Mouse (Mus musculus): Measurements from ENCODE around the gene Tkfc.
"Not testable (repeated sequence)": the region's sequence is repeated elsewhere in the genome, so short reads cannot be mapped to it uniquely, and the experiment has no call there.

The Tkfc gene

DNA sequence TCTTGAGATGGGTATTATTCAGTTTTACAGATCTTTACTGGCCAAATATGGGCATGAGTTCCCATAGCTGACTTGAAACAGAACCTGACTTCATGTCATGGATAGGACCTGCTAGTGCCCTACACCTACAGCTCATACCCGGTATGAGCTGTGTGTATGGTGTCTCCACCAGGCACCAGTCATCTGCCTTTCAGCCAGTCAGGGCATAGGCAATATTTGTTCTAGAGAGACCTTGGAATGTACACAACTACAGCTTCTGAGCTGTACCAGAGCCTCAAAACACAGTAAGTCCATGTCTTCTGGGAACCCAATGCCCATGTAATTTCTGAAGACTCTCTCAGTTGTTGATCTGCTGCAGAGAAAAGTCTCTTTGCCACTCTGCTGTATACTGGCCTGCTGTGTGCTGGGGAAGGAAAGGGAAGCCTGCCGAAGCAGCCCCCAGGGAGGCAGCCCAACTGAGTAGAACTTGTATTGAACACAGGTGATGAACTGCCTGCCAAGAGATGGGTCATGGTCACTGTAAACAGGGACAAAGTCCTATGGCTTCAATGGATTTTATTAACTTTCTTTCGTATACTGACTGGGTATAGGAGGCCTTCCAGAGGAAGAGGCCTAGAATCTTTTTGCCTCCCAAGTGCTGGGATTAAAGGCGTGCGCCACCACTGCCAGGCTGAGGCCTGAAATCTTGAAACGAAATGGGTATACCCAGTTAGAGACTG, 13.6 kb downstream of the Tkfc start:
- in situ Hi-C loops (cut with MboI; ENCODE audit: unreplicated experiment in 2 of 2) = loop anchor here (25.0 kb wide), 2 partner anchors 630 to 655 kb away; no protein-coding TSS in a partner anchor

DNA sequence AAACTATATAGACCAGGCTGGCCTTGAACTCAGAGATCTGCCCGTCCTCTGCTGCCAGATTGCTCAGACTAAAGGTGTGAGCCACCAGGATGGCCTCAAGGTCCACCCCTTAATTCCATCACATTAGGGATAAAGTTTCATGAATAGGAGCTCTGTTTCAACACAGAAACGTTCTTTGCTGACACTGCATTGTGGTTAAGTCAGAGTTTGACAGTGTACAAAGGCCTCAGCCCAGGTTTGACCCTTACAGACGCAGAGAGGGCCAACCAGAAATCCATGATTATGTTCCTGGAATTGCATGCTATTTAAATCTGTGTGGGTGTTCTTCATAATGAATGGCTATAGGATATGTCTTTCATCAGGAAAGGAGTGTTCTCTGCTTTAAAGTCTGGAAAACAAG, 15.2 kb downstream of the Tkfc start:
- in situ Hi-C loops (cut with MboI; ENCODE audit: unreplicated experiment in 2 of 2) = loop anchor here (25.0 kb wide), 2 partner anchors 628 to 653 kb away; no protein-coding TSS in a partner anchor

DNA sequence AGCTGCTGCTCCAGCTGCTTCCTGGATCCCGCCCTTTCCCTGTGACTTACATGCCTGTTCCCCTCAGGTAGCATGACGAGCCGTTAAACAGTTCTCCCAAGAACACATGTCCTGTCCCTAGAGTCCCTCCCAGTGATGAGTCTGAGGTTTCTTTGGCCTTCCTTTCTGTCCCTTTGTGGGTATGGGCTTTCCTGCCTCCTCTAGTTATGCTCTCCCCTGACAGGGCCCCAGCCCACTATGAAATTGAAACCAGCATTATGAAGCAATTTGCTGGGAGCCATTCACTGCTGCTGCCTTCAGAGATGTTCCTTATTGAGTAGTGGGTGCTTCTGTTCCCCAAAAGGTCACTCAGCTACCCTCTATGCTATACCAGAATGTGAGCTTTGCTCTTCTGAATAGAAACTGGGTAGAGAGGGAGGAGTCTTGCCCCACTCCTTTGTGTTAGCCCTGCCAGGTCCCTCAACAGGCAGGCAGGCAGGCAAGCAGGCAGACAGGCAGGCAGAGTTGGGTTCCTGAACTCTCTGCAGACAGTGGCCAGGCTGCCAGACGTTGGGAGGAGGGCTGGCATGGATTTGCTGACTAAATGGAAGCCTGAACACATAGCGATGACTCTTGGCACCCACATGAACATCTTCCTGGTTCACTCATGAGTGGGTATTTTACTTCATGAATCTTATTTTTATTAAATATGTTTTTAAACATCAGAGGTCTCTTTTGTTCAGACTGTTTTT, 16.2 kb downstream of the Tkfc start:
- in situ Hi-C loops (cut with MboI; ENCODE audit: unreplicated experiment in 2 of 2) = loop anchor here (25.0 kb wide), 2 partner anchors 627 to 652 kb away; no protein-coding TSS in a partner anchor

DNA sequence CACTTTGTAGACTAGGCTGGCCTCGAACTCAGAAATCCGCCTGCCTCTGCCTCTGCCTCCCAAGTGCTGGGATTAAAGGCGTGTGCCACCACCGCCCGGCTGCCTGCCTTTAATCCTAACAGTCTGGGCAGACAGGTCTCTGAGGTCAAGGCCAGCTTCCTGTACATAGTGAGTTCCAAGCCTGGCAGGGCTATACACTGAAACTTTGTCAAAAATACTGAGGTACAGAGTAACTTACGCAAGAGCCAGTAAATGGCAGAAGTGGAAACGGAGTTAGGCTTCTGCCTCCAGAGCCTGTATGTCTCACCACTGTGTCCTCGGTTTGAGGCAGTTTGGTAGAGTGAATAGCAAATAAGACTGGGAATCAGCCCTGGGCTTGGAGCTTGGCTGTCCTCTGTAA, 18.2 kb downstream of the Tkfc start:
- in situ Hi-C loops (cut with MboI; ENCODE audit: unreplicated experiment in 2 of 2) = loop anchor here (25.0 kb wide), 2 partner anchors 625 to 650 kb away; no protein-coding TSS in a partner anchor

DNA sequence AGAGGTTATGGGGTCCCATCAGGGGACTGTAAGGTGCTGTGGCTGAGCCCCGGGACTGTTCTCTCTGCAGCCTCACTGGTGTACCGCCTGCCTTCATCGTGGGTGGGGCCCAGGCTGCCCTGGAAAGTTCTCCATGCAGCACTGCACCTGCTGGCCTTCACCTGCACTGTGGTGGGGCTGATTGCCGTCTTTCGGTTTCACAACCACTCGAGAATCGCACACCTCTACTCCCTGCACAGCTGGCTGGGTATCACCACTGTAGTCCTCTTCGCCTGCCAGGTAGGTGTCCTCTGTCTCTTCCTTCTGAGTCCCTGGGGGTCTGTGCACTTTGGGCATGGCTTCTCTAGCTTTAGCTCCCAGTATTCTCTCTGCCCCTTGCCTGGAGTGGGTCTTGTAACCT, 20.3 kb downstream of the Tkfc start:
- in situ Hi-C loops (cut with MboI; ENCODE audit: unreplicated experiment in 2 of 2) = loop anchor here (25.0 kb wide), 2 partner anchors 623 to 648 kb away; no protein-coding TSS in a partner anchor

DNA sequence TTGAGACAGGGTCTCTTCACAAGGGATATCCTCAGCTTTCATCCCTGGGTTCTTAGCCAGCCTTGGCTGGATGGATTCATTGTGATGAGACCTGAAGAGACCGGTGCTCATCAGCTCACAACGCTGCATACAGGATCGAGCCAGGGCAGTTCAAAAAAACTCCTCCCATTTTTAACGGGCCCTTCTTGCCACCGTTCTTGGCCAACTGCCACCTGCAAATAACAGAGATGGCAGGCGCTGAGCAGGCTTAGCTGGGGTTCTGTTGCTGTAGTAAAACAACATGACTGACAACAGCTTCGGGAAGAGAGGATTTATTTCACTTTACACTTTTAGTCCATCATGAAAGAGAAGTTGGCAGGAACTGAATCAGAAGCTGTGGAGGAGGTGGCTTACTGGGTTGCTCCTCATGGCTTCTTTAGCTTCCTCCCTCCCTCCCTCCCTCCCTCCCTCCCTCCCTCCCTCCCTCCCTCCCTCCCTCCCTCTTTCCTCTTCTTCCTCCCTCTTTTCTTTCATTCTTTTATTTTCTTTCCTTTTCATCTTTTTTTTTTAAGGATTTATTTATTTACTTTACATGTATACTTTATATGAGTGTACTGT, 21.8 kb downstream of the Tkfc start:
- in situ Hi-C loops (cut with MboI; ENCODE audit: unreplicated experiment in 2 of 2) = loop anchor here (25.0 kb wide), 2 partner anchors 621 to 646 kb away; no protein-coding TSS in a partner anchor

DNA sequence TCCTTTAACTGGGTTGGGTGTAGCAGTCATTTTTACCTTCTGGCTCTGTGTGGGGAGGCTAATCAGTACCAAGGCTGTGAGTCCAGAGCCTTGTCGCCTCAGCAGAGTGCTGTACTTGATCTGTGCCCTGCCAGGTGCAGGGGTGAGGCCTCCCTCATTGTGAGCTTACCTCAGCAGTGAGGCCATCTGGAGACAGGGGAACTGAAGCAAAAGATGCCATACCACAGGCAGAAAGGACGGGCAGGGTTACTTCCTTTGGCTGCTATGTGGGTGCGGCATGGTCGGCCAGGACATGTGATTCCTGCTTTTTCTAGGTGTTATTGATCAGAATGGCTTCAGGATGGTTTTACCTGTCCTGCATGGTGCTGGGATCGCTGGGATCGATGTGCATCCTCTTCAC, 23.5 kb downstream of the Tkfc start:
- in situ Hi-C loops (cut with MboI; ENCODE audit: unreplicated experiment in 2 of 2) = loop anchor here (25.0 kb wide), 2 partner anchors 620 to 645 kb away; no protein-coding TSS in a partner anchor

DNA sequence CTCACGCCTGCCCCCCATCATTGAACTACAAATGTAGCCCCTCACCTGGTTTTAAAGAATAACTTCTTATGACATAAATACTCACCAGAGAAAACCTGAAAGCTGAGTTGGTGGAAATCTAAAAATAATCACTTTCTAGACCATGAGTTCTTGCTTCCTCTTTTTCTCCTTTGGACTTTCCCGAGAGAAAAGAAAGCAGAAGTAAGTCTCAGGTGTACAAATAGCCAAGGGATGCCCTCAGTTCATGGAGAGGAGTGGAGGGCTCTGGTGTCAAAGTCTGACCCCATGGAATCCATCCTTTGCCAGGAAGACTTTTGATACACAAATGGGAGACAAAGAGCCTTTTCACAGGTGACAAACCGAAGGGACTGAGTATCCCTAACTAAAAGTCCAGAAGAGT, 24.7 kb downstream of the Tkfc start:
- in situ Hi-C loops (cut with MboI; ENCODE audit: unreplicated experiment in 2 of 2) = loop anchor here (25.0 kb wide), 2 partner anchors 618 to 643 kb away; no protein-coding TSS in a partner anchor

DNA sequence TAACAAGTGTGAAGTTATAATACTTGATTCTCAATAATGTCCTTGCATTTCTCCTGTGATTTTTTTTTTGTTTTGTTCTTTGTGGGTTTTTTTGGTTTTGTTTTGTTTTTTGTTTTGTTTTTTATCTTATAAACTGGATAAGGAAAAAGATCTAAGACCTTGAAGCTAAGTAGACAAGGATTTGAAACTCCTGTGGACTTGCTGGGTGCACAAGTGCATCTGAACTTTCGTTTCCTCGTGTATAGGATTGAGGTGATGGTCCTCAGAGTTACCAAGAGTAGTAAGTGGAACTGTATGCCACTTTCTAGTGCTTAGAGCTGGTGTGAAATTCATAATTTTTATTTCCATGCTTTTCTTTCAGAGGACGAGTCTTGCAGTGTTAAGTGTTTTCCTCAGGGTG, 25.4 kb downstream of the Tkfc start:
- in situ Hi-C loops (cut with MboI; ENCODE audit: unreplicated experiment in 2 of 2) = loop anchor here (25.0 kb wide), 2 partner anchors 618 to 643 kb away; no protein-coding TSS in a partner anchor

DNA sequence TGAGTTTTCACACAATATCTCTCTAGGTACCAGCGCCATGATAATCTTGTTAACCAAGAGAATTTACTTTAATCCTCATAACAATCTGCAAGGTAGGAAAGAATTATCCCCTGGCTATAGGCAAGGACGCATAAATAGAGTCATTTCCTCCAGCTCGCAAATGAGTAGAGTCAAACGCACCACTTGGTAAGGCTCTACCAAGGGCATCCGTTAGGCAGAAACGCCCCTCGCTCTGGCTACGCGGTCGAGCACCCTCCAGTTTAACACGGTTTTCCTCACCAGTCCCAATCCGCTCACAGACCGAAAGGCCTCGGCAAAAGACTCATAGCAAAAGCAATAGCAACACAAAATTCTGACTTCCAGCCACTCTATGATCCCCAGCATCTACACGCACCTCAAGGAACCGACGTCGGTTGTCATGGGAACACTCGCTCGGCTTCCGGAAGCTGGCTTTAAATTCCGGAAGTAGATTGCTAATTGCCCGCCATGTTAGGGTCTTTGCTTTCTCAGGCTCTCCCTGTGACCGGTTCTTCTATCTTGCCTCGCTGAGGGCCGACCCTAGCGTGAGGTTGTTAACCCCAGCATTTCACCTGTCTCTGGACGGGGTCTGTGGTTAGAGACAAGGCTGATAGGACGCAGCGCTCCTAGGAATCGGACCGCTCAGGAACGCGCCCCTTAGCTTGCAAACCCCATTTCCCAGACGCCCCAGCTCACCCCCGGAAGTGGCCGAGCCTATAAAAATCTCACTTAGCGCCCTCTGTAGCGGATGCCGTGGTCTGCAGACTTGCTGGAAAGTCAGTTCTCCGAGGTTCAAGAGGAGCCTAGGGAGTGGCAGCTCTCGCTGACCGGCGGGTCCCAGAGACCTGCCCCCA, 28.5 kb downstream of the Tkfc start, which contains the start of the genes Cyb561a3 and Tmem138:
TSS of gene Cyb561a3 (plus strand) at position 483 of the 872 bp plus-strand sequence.
TSS of gene Tmem138 (minus strand) at position 673 of the 872 bp plus-strand sequence.
- in situ Hi-C loops (cut with MboI; ENCODE audit: unreplicated experiment in 2 of 2) = loop anchor here (25.0 kb wide), 2 partner anchors 615 to 640 kb away; no protein-coding TSS in a partner anchor

DNA sequence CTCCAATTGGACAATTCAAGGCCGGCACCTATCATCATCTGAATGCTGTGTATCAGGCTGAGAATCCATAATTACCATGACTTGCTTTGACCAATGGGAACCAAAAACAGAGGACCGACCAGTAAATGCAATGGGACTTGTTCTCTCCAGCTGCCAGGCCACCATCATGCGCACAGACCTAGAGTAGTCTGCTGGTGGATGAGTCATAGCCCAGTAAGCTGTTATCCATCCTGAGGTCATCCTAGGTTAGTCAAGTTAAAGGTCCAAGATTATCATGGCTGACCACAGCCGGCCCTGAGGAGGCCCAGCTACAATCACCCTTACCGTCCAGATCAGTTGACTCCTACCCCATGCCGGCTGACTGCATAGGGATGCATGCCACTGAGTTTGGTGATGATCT, 35.8 kb downstream of the Tkfc start:
- in situ Hi-C loops (cut with MboI; ENCODE audit: unreplicated experiment in 2 of 2) = no loop called here

DNA sequence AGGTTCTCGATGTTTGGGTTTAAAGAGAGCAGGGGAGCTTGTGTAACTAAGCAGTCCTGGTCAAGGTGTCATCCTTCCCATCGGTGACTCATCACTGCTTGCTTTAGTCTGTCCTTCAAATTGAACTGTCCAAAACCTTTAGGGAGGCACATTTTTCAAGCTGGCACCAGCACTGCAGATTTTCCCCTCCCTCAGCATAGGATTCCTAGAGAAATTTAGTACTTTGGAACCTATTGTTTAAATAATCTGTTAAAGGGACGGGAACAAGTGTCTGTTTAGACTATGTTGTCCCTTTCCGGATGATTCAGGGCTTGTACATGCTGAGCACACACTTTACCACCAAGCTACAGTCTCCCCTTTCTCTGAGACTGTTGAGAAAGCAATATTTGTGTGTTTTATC, 40.2 kb downstream of the Tkfc start:
- in situ Hi-C loops (cut with MboI; ENCODE audit: unreplicated experiment in 2 of 2) = no loop called here

DNA sequence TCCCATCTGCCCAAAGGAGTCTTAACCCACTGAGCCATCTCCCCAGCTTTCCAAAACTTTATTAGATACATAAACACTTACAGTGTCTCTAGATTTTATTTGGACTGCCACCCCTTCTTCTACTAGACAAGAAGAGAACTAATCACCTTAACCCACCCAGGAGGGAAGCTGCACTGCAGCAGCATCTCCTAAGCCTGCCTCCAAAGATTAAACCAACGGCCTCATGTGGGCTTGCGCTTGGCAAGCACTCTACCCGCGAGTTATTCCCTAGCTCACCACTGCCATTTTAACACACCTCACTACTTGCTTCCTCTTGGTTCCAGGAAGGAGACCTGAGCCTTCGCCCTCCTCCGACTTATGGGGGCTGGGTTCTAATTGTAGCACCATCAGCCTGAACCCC, 41.2 kb downstream of the Tkfc start:
- in situ Hi-C loops (cut with MboI; ENCODE audit: unreplicated experiment in 2 of 2) = no loop called here

DNA sequence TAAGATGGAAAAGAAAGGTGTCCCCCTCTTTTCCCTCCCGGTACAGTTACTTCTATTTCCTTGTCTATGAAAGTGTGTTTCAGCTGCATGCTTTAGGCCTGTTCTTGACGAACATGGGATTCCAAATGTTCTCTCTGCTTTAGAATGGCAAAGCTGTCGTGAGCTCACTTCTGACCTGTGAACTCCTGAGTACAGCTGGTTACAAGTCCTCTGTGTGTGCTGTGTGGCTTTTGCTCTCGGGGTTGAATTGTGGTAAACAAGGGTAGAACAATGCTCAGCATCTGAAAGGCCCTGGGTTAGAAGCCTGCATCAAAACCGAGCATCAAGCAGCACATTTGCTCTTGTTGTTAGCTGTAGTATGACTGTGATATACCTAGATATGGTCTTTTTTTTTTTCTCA, 43.1 kb downstream of the Tkfc start:
- in situ Hi-C loops (cut with MboI; ENCODE audit: unreplicated experiment in 2 of 2) = no loop called here

DNA sequence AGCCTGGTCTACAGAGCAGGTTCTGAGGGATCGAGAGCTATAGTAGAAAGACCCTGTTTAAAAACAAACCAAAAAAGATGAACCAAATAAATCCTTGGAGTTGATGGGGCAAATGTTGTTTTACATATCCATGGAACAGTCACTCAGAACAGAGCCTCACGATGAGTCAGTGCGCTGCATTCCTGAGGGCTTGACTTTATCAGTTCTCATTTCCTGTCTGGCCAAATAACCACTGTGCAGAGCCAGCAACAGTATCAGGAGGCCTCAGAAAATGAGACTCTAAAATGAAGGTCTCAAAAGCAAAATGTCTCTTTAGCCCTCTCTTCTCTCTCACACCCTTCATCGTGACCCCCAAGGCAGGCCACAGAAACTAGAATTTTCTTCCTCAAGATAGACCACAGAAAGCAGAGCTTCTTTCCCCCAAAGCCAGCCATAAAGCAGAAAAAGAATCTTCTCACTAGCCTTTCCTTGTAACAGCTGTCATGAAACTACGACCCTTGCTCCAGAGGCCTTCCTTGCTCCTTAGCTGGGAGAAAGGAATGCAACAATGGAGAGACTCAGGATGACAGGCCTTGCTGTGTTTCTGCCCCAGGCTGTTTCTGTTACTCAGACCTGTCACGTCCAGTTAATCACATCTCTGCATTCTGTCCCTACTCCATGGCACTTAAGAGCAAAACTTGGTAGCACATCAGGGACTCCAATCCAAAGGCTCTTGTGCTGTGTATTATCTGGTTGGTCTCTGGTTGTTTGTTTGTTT, 43.7 kb downstream of the Tkfc start:
- in situ Hi-C loops (cut with MboI; ENCODE audit: unreplicated experiment in 2 of 2) = no loop called here

DNA sequence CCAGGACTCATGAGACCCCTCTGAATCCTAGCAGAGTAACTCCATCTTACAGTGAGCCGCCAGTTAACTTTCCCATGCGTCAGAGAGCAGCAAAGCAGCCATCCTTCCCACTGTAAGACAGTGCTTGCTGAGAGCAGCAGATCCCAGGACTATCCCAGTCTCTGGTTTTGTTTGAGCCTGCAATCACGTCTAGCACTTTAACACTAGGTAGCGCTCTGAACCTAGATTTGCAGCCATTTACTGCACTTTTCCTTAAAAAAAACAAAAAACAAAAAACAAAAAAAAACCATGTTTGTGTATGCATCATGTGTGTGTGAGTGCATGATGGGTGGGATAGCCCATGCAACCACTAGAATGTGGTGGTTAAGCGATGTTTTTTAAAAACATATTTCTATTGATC, 45.3 kb downstream of the Tkfc start:
- in situ Hi-C loops (cut with MboI; ENCODE audit: unreplicated experiment in 2 of 2) = no loop called here

DNA sequence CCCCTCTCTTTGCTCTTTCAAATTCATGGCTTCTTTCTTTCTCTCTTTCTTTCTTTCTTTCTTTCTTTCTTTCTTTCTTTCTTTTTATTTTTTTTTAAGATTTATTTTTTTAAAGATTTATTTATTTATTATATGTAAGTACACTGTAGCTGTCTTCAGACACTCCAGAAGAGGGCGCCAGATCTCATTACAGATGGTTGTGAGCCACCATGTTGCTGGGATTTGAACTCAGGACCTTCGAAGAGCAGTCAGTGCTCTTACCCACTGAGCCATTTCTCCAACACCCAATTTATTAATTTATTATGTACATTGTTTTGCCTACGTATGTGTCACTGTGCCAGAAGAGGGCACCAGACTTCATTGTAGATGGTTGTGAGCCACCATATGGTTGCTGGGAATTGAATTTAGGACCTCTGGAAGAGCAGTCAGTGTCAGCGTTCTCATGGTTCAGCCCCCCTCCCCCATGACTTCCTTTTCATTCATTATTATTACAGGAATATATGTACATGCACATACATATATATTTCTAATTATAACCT, 47.5 kb downstream of the Tkfc start:
- in situ Hi-C loops (cut with MboI; ENCODE audit: unreplicated experiment in 2 of 2) = not testable (repeated sequence)

DNA sequence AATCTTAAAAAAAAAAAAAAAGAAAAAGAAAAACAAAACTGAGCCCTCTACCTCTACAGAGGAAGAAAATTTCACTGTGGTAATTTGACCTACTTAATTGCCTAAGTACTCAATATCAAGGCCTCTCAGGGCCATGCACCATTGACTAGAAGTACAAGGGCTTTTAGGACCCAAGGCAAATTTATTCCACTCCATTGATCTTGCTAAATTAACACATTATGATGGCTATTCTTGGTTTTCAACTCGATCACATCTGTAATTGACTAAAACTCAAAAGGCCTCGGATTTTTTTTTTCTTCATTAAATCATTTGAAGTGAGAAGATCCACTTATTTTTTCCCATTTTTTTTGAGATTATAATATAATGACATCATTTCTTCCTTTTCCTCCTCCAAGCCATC, 48.0 kb downstream of the Tkfc start:
- in situ Hi-C loops (cut with MboI; ENCODE audit: unreplicated experiment in 2 of 2) = no loop called here

DNA sequence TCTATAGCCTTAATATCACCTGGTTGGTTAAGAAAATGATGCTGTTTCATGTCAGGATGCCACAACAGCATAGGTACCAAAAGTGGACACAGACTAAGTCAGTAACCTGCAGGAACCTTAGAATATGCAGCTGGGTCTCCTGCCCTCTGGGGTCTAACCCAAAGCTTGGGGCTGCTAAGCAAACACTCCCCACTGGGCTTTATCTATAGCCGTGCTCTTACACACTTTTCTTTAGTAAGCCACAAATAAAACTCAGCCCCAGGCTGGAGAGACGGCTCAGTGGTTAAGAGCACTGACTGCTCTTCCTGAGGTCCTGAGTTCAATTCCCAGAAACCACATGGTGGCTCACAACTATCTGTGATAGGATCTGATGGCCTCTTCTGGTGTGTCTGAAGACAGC, 48.5 kb downstream of the Tkfc start:
- in situ Hi-C loops (cut with MboI; ENCODE audit: unreplicated experiment in 2 of 2) = no loop called here
